Mouse (Mus musculus): Measurements from ENCODE around the gene Rabep1.
"Not testable (repeated sequence)": the region's sequence is repeated elsewhere in the genome, so short reads cannot be mapped to it uniquely, and the experiment has no call there.

Rabep1 gene

GRCm38 (mm10) chr11:70882905-70883430 lies 38.4 kb downstream of the Rabep1 start:
- no peak for DNase-seq (ENCODE audit: extremely low spot score, low read depth, low spot score)

- no peak for DNase-seq (ENCODE audit: extremely low spot score, low read depth, low spot score)
Observed at GRCm38 (mm10) chr11:70890643-70891042, 46.1 kb downstream of the Rabep1 start.

- DNase-seq (ENCODE audit: extremely low spot score, low read depth, low spot score) = no peak
Observed at GRCm38 (mm10) chr11:70891616-70892015, 47.0 kb downstream of the Rabep1 start.

GRCm38 (mm10) chr11:70897680-70898079 lies 53.1 kb downstream of the Rabep1 start:
- DNase-seq (ENCODE audit: extremely low spot score, low read depth, low spot score) = no peak

- DNase-seq (ENCODE audit: extremely low spot score, low read depth, low spot score) = not testable (repeated sequence)
Observed at GRCm38 (mm10) chr11:70898182-70898581, 53.6 kb downstream of the Rabep1 start.

GRCm38 (mm10) chr11:70906681-70907080 lies 62.1 kb downstream of the Rabep1 start:
- no peak for DNase-seq (ENCODE audit: extremely low spot score, low read depth, low spot score)

GRCm38 (mm10) chr11:70911323-70911722 lies 66.7 kb downstream of the Rabep1 start:
- DNase-seq (ENCODE audit: extremely low spot score, low read depth, low spot score) = no peak

- DNase-seq (ENCODE audit: extremely low spot score, low read depth, low spot score) = no peak
Observed at GRCm38 (mm10) chr11:70911920-70912319, 67.3 kb downstream of the Rabep1 start.

- no peak for DNase-seq (ENCODE audit: extremely low spot score, low read depth, low spot score)
Observed at GRCm38 (mm10) chr11:70917896-70918295, 73.3 kb downstream of the Rabep1 start.

- no peak for DNase-seq (ENCODE audit: extremely low spot score, low read depth, low spot score)
Observed at GRCm38 (mm10) chr11:70919524-70919923, 74.9 kb downstream of the Rabep1 start.

GRCm38 (mm10) chr11:70931461-70931860 lies 86.9 kb downstream of the Rabep1 start:
- DNase-seq (ENCODE audit: extremely low spot score, low read depth, low spot score) = no peak

GRCm38 (mm10) chr11:70935316-70935715 lies 90.7 kb downstream of the Rabep1 start:
- no peak for DNase-seq (ENCODE audit: extremely low spot score, low read depth, low spot score)

GRCm38 (mm10) chr11:70942596-70942995 lies 98.0 kb downstream of the Rabep1 start:
- no peak for DNase-seq (ENCODE audit: extremely low spot score, low read depth, low spot score)

GRCm38 (mm10) chr11:70943651-70944050 lies 99.1 kb downstream of the Rabep1 start:
- DNase-seq (ENCODE audit: extremely low spot score, low read depth, low spot score) = no peak

- DNase-seq (ENCODE audit: extremely low spot score, low read depth, low spot score) = no peak
Observed at GRCm38 (mm10) chr11:70944935-70945817, 100.6 kb downstream of the Rabep1 start.

GRCm38 (mm10) chr11:70954711-70955110 lies 110.1 kb downstream of the Rabep1 start:
- DNase-seq (ENCODE audit: extremely low spot score, low read depth, low spot score) = no peak

GRCm38 (mm10) chr11:70960786-70961554 lies 116.4 kb downstream of the Rabep1 start:
- DNase-seq (ENCODE audit: extremely low spot score, low read depth, low spot score) = no peak

- DNase-seq (ENCODE audit: extremely low spot score, low read depth, low spot score) = no peak
Observed at GRCm38 (mm10) chr11:70964222-70964907, 119.8 kb downstream of the Rabep1 start.

- no peak for DNase-seq (ENCODE audit: extremely low spot score, low read depth, low spot score)
Observed at GRCm38 (mm10) chr11:70969271-70969794, 124.8 kb downstream of the Rabep1 start.

- peak; percentile 93 for DNase-seq (ENCODE audit: extremely low spot score, low read depth, low spot score)
Observed at GRCm38 (mm10) chr11:70969821-70970559, 125.4 kb downstream of the Rabep1 start, which contains the start of the genes Nup88 and Rpain. Gene Nup88 (minus strand): TSS chr11:70969973. Gene Rpain (plus strand): TSS chr11:70970213.

All from hindlimb bud, embryonic 11.5 days (tissue).